Mouse (Mus musculus) cerebellum, adult (tissue): Measurements from ENCODE around the gene Nipbl.

Source experiments
- ATAC-seq: cut with Nextera tagmentation; 2 replicates; pipeline ENCODE4 v1.9.2; 2017; ENCODE audit warnings: mild to moderate bottlenecking, moderate library complexity, mixed read lengths; ENCODE audit not compliant: insufficient number of reproducible peaks, low FRiP score, low TSS enrichment

The Nipbl gene

DNA sequence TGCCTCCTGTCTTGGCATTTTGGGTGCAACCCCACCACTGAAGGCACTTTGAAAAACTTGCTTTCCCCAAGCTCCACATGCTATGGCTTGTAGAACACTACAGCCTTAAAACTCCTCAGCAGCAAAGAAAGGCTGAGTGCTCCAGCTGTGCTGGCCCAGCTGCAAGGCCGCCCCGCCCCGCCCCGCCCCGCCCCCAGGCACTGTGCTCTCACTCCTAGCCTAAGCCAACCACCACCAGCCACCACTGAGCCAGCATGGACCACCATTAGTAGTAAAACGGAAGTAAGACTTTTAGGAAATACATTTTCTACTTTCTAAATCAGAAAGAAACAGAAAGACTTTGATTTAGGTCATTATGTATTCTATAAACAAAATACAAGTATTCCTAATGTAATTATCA is 23.4 kb downstream of the Nipbl start:
- no peak for ATAC-seq

DNA sequence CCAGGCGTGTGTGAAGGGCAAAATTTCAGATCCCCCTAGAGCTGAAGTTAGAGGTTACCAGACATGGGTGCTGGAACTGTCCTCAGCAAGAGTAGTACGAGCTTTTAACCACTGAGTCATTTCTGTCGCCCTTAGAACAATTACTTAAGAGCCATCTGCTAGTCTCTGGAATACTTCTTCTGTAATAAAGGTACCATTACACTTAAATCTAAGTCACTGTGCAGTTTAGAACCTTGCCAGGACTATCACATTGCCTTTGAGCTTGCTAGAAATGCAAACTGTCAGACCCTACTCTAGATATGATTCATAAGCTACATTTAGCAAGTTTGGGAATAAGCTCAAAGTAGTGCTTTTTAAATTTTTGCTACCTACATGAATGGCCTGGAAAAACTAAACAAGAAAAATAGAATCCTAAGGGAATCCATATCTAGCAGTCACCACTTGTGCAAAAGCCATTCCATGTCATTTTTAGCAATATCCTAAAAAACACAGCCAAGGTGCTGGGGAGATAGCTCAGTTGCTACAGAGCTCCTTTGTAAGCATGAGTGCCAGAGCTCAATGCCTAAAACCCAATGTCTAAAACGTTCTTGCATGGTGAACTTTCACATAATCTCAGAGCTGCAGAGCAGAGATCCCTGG is 27.6 kb downstream of the Nipbl start:
- ATAC-seq = no peak

DNA sequence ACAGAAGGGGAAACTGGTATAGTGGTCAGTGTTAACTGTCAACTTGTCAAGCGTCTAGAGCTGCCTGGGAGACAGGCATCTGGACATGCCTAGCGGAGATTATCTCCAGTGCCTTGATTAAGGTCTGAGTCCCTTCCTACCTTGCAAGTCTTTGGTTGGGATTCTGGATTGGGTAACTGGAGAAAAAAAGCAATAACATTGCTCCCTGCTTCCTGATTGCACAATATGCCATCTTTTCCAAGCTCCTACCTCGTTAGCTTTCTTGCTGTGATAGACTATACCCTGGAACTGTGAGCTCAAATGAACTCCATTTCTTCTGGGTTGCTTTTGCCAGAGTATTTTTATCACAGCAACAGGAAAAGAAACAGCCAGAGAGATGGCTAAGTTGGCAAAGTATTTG is 30.9 kb downstream of the Nipbl start:
- ATAC-seq = no peak

DNA sequence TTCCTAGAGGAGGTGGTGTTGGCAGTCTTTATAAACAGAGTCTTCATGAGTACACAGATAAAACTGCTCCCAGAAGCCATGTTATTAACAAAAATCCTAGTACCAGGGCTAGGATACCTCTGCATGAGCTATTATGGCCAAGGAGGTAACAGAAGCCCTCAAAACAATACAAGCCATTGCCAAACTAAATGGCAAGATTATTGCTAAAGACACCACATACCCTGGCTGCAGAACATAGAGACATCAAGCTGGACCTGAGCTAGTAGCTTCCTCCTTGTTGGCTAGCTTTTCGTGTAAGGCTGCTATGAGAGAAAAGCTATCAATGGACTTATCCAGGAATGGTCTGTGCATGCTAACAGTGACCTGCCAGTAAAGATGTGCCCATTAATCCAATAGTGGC is 32.4 kb downstream of the Nipbl start:
- no peak for ATAC-seq

DNA sequence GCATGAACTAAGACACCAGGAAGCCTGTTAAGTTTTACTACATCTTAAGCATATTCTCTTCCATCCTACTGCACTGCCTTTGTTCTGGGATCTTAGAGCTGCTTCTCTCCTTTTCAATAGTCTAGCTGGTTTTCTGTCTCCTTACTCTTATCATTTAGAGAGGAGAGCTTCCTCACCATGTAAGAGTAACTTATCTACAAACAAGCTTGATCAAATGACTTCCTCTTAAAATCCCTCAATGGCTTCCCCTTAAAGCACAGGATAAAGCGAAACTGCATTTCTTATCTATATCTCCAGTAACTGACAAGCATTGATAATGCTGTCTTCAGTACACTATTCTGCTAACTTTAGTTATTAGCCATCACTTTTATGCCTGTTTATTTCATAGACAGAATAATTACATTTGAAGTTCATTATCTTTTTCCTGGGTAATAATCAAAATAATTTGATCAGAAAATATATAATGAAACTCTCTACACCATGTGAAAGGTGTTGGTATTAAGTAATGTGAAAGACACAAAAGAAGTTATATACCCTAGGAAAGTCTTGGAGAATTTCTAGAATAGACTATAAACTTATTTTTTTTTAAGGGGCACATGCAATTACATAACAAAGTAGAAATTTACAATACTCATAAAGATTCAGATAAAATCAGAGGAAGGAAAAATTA is 33.0 kb downstream of the Nipbl start:
- ATAC-seq = no peak

DNA sequence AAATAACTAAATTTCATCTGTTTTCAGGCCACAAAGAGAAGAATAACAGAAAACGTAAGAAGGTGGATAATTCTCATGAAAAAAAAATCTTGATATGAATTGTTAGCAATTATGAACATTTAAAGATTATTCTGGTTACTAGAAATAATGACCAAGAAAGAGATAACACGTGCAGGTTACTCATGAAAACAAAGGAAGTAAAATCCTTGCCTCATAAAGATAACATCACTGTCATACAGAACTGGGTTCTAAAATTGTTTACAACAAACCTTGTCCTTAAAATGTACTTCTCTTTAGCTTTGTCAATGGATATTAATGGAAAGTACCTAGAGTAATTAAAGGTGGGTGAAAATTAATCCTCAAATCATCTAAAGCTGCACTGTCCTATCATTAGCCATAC is 37.2 kb downstream of the Nipbl start:
- ATAC-seq = no peak

DNA sequence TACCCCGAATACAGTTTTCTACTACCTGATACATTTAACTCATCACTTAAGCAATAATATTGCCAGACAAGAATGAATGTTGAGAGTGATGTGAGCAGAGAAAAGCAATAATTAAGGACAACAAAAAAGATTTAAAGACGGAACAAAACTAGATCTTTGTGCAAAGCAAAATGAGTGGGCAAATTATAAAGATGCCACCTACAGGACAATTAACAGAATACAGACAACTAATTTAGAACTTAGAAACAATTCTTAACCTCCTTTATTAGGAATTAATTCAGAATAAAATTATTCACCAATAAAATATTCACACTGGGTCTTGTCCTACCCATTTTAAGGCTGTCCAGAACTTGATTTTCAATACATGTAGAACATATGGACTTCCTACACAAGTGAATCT is 38.0 kb downstream of the Nipbl start:
- ATAC-seq = no peak

DNA sequence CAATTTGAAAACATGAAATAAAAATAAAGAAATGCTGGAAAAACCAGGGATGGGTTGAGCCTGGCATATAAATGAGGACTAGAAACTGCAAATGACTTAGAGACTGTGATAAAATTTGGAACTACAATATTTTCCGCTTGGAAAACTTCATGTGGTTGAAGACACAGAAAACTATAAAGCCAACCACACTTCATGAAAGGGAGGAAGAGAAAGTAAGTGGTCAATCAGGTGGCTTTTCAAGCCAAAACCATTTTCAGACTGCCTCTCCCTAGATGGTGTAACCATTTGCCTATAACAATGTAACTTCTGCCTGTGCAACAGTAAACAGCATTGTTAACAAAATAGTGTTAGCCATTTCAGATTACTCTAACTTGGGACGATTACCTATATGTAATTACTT is 41.7 kb downstream of the Nipbl start:
- ATAC-seq = no peak

DNA sequence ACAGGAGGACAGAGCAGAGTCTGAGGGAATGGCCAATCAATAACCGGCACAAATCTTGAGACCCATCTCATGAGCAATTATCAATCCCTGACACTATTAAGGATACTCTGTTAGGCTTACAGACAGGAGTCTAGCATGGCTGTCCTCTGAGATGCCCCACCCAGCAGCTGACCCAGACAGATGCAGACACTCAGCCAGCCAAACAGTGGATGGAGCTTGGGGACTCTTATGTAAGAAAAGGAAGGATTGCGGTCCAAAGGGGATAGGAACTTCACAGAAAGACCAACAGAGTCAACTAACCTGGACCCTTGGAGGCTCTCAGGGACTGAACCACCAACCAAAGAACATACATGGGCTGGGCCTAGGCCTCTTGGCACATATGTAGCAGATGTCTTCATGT is 42.7 kb downstream of the Nipbl start:
- ATAC-seq = no peak

DNA sequence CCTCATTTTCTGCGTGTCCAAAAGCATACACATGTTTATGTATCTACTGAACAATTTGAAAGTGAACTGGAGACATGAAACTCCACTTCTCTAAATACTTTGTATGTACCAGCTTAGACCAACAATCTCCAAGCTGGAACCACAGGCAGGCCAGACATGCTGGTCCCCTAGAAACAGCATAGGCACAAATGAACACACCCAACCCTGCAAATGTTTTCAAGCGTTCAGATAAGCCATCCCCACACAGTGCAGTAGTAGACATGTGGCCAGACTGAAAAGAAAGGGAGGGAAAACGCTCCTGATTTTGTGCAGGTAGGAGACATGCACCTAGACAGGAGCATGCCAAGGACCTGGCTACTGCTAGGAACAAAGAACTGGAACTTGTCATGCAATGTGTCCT is 52.5 kb downstream of the Nipbl start:
- ATAC-seq = no peak

DNA sequence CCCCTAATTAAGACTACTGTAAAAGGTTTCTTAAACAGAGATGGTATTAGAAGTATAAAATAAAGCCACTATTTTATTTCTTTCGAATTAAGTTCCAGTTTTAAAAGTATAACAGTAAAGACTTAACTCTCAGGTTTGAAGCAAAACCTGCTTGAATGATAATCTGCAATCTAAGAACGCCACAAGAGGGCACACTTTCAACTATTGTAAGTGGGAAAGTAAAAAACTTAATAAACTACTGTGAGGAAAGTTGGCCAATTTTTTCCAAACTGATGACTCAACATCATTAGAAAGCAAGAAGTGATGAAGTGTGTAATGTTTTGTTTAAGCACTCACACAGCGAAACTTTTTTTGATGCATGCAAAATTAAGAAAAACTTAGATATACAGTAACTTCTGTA is 62.0 kb downstream of the Nipbl start:
- ATAC-seq = no peak

DNA sequence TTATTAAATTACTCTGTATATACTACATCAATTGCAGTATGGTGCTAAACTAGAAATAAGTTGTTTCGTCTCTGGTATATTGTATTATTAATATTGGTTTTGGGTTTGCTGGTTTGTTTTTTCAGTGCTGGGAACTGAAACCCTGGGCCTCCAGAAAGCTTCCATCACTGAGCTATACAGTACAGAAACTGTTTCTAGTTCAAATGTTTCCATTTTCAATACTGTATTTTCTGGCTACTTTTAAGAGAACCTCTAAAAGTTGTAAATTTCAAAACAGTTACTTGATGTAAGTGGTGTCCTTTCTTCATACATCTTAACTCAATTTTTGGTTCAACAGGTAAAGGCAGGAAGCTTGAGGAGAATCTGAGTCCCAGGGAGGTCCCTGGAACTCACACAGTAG is 68.6 kb downstream of the Nipbl start:
- no peak for ATAC-seq

DNA sequence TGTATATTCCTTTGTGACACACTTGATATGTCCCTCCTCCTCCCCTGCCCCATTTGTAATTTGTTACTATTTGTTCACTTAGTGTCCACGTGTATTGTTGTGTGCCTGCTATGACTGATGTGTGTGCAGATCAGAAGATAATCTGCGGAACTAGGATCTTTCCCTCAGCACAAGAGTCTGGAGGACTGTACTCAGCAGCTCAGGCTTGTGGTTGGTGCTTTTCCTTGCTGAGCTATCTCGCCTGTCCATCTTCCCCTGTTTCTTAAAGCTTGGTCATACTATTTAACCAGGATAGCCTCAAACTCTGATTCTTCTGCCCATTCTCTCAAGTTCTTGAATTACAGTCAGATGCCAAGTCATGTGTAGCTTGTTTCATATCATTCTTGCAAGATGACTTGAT is 69.5 kb downstream of the Nipbl start:
- no peak for ATAC-seq

DNA sequence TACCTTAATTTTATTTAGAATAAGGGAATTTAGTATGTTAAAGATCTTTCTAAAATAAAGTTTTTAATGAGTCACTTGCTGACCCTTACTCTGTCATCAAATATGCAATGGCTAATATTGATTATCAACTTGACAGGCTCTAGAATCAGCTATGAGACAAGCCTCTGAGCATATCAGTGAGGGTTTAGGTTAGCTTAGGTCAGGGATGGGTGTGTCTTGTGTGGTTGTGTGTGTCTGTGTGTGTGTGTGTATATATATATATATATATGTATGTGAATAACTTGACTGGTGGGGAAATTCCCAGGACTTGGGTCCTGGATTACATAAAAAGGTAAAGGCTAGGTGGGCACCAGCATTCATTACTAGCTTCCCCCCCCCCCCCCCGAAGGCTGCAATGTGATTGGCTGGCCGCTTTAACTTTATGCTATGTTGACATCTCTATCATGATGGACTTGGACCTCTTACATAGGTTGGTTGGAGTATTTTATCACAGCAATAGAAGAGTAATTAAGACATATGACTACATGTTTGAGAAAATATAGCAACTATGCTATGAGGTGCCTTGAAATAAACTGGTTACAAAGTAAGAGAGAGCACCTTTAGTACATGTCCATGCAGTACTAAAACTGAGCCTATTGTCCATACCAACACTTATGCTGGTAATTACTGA is 97.0 kb downstream of the Nipbl start:
- no peak for ATAC-seq

DNA sequence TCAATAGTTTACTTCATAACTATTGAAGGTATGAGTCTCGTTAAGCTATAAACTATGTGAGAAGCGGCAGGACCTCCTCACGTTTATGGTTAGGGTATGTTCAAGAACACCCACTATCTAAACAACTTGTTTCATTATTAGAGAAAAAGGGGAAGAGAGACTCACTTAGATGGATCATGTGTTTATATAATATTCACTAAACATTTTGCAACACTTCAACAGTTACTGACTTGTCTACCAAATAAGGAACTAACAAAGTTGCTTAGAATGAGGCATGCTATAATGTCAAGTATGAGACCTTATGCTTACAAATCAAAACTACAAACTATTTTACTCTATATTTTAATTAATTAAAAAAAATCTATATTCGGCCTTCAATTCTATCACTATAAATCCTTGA is 103.7 kb downstream of the Nipbl start:
- no peak for ATAC-seq

DNA sequence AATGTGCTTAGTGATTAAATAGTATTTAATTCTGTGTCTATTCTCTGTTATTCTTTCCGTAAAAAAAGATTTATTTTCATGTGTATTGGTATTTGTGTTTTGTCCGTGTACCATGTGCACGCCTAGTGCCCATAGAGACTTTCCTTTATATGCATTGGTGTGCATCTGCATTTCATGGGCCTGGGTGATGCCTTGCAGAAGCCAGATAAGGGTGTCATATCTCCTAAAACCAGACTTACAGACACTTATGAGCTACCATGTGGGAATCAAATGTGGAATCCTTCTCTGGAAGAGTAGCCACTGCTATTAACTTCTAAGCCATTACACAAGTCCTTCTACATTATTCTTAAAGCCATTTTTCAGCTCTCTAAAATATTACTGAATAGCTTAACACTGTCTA is 112.7 kb downstream of the Nipbl start:
- no peak for ATAC-seq

DNA sequence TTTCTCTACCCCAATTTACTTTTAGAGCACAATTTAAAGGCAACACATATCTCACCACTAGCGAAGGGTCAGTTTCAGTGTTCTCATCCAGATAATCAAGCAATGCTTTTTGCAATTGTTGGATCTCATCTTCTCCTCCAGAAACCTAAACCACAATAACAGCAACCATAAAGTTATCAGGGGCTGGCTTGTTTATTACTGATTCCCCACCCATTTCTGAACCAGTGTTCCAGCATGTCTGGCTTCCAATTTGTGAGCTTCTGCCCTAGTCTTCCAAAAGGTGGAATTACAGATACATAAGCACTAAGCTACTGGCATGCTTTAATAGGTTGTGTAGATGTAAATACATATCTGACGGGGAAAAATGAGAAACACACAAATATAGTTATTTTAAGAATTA is 118.6 kb downstream of the Nipbl start:
- no peak for ATAC-seq

DNA sequence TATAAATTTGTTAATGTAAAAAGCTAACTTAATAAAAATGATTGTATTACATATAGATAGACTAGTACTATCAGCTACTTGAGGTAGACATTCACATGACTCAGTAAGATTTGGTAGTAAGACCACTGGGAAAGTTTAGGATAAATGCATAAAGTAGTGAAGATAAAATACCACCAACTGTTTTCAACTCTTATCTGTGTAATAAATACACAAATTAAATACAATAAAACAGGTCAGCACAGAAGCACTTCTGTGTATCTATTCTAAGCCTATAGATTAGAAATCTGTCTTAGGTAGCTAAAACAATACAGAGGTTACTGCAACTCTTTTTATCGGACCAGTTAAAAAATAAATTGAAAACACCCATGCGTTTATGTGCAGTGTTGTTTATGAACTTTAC is 119.4 kb downstream of the Nipbl start:
- ATAC-seq = no peak

DNA sequence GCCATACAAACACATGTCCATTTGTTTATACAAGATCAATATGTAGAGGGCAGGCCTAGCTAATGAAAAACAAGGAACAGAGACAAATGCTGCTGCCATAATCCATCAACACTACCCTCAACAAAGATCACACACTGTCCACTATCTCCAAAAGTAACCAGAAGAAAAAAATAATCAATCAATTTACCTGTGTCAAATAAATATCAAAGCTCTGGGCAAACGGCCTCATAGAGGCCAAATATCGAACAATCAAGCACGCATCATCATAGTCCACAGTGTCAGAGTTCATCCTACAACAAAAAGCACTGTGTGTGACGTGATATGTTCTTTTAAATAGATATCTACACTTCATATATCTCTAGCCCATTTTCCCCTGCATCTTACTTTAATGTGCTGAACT is 120.2 kb downstream of the Nipbl start:
- no peak for ATAC-seq

DNA sequence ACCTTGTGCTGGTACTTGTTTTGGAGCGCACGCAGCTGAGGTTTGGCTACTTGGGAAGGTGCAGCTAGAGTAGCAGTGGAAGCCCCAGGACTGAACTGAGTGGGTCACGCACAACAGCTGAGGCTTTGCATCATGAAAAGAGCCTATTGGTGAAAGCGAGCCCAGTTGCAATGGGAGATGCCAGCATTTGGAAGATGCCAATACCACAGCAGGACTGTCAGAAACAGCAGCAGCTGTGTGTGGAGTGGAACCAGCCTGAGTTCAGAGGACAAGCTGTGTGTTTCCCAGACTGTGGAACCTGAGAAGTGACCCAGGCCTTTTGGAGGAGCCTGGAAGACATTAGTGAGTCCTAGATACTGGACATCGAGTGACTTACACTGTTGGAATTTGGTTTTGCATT is 122.8 kb downstream of the Nipbl start:
- ATAC-seq = no peak

DNA sequence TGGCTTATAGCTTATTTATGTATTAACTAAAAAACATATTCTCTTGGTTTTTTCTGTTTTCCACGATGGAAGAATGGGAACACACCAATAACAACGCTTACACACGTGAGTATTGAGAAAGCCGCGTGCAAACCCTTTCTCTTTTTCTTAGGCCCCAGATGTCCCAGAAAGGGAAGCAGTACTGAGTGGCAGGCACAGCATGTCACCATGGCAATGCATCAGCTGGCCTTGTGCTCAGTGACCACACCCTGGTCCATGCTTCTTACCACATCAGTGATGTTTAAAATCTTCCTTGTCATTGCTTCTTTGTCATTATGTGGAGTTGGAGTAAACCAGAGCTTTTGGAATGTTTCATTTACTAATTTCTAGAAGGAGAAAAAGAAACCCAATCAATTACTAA is 125.1 kb downstream of the Nipbl start:
- no peak for ATAC-seq

DNA sequence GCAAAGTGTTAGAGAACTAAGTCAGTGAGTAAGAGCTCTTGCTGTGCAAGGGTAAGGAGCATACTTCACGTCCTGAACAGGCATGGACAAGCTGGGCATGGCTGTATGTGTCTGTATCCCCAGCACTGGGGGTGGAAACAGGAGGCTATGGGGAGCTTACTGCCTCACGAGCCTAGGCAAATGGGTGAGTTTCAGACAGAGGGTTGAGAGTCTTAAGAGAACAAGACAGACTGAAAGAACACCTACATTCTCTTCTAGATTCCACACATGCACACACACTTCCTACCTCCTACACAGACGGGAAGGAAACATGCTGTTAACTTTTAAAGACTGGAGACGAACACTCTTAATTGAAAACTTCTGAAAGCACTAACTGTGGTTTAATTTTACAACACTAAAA is 126.9 kb downstream of the Nipbl start:
- no peak for ATAC-seq
